Mouse (Mus musculus) heart, postnatal 0 days (tissue): ENCODE measurements at regions not wholly inside any gene's neighbourhood (a gene's known extent, or its start where the extent isn't known, plus 50 kb on each side); places are given as distances from the start of the nearest gene placed in this dataset.

Experiments used
- ATAC-seq: fragments of 200-750 bp; cut with Nextera tagmentation; 2 replicates; pipeline ENCODE4 v1.8.0; 2017; ENCODE audit warnings: low read depth, moderate number of reproducible peaks, moderate library complexity; ENCODE audit not compliant: insufficient read depth
- DNase-seq: peaks from one replicate; pipeline ENCODE4 v3.0.0-alpha.2; 2016; ENCODE audit warnings: low spot score
- H3K27ac ChIP-seq: fragments of 300-500 bp; sonication (generic); 2 replicates; pipeline ENCODE4 v1.5.1; 2014; ENCODE audit warnings: low read depth, mild to moderate bottlenecking
- H3K27me3 ChIP-seq: fragments of 300-500 bp; sonication (generic); 2 replicates; pipeline ENCODE4 v1.6.1; 2014; ENCODE audit warnings: low read length, mixed read lengths; ENCODE audit not compliant: control insufficient read depth, insufficient read depth
- H3K36me3 ChIP-seq: fragments of 300-500 bp; sonication (generic); replicated peaks from 2 replicates; pipeline ENCODE4 v1.6.1; 2014; ENCODE audit warnings: low read length, mixed read lengths; ENCODE audit not compliant: control insufficient read depth, insufficient read depth
- H3K4me1 ChIP-seq: fragments of 300-500 bp; sonication (generic); 2 replicates; pipeline ENCODE4 v1.6.1; 2014; ENCODE audit warnings: antibody characterized with exemption; ENCODE audit not compliant: control insufficient read depth, insufficient read depth
- H3K4me2 ChIP-seq: fragments of 300-500 bp; sonication (generic); 2 replicates; pipeline ENCODE4 v1.6.1; 2014; ENCODE audit warnings: low read depth, mild to moderate bottlenecking, low read length, moderate library complexity
- H3K4me3 ChIP-seq: fragments of 300-500 bp; sonication (generic); 2 replicates; pipeline ENCODE4 v1.5.1; 2014; ENCODE audit warnings: low read depth, low read length
- H3K9ac ChIP-seq: fragments of 300-500 bp; sonication (generic); replicated peaks from 2 replicates; pipeline ENCODE4 v1.6.1; 2014; ENCODE audit warnings: low read depth, low read length, mixed read lengths
- H3K9me3 ChIP-seq: fragments of 300-500 bp; sonication (generic); replicated peaks from 2 replicates; pipeline ENCODE4 v1.6.1; 2016; ENCODE audit warnings: low read length; ENCODE audit not compliant: control insufficient read depth
- CTCF ChIP-seq: IDR thresholded peaks from 2 replicates; pipeline ENCODE4 v1.5.1; 2016; ENCODE audit warnings: antibody characterized with exemption, control low read depth, low read depth
- EP300 ChIP-seq: IDR thresholded peaks from 2 replicates; pipeline ENCODE4 v1.6.1; 2016; ENCODE audit warnings: antibody characterized with exemption, low read depth
- WGBS: fragments of 180-500 bp; shearing (Covaris S2); extraction: QIAGEN DNeasy Blood & Tissue Kit; methylation state at CpG from one replicate; pipeline ENCODE4 v1.1.7; 2014; 5-methylcytosine and 5-hydroxymethylcytosine counted together

DNA sequence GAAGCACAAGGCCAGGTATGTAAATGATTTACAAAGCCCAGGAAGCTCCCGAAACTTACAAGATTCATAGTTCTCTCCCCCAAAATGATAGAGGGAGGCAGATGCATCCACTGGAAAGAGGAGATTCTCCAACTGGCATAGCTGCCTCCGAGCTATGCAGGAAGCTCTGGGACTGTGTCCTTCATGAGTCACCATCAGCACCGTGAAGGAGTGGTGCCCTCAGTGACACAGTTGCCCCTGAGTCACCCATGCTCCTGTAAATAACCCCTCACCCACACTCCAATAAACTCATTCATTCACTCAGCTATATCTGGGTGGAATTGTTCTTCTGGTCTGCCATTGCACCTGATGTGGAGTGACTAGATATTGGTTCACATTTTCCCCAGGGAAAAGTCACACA lies 114.6 kb downstream of the Zfp169 start:
- no peak for ATAC-seq
- Histone ChIP-seq H3K36me3 (no peaks in the 10 kb centered on the region), H3K27ac (no peak overlapping the region), H3K4me2 (no peak overlapping the region), H3K4me1 (no peaks in the 10 kb centered on the region), H3K9ac (no peak overlapping the region), H3K4me3 (no peak overlapping the region), H3K27me3 (no peaks in the 10 kb centered on the region), H3K9me3 (no peaks in the 10 kb centered on the region)
- TF ChIP-seq CTCF (no peak), EP300 (no peak)
- WGBS, result 73% methylated on average over 3 of the region's 3 CpGs
- no peak for DNase-seq

DNA sequence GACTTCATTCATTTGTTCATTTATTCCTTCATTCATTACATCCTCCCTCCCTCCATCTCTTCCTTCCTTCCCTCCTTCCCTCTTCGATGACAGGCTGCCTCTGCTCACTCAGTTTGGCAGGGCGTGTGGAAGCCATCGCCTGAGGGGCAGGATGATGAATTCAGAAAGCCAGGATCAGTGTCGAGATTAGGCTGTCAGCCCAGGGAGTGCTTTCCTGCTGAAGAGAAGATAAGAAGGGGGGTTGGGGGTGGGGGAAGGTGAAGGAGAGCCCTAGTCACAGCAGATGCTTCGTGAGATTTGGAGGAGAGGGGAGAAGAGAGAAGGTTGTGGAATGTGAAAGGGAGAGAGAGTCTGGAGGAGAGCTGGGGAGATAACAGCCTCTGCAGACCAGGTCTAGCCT lies 110.9 kb downstream of the Zfp169 start:
- Histone ChIP-seq H3K4me1 (no peaks in the 10 kb centered on the region), H3K27ac (no peak overlapping the region), H3K36me3 (no peaks in the 10 kb centered on the region), H3K4me2 (no peak overlapping the region), H3K9ac (no peak overlapping the region), H3K27me3 (no peaks in the 10 kb centered on the region), H3K9me3 (no peaks in the 10 kb centered on the region), H3K4me3 (no peak overlapping the region)
- DNase-seq (no peak), ATAC-seq (no peak)
- TF ChIP-seq CTCF (no peak), EP300 (no peak)
- WGBS, result 3% methylated on average over 5 of the region's 5 CpGs

DNA sequence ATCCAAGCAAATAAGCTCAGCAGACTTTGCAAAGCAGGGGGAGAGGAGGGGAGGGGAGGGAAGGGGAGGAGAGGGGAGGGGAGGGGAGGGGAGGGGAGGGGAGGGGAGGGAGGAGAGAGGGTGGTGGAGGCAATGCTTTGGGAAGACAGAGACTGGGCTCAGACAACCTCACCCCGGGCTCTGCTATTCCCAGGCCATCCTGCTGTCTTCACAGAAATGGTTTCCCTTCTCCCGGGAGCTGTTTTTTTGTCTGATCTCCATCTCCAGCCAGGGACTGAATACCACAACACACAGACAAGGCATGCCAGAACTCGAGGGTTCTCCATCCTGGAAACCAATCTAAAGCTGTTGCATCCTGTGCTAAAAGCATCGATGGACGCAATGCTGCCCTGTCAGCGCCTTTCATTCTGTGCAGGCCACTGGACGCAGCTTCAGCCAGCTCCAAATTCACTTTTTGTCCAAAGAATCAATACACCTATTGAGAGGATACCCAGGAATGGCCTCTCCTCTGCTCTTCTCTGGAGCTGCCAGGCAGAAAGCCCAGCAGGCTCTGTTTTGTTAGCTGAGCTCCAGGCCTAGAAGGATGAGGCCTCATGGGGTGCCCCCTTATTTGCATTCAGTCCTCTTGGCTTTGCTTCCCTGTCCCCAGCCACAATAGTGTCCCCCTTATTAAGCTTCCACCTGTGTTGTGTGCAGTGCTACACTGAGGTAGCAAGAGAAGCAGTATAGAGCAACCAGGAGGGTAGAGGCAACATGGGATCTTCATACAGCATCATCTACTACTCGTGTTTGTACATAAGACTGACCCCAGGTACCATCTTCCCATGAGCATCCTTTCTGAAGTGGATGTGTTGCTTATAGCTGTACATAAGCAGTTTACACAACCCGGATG lies 90.6 kb downstream of the Zfp169 start:
- no peaks in the 10 kb centered on the region for H3K9me3 ChIP-seq
- no peaks in the 10 kb centered on the region for H3K36me3 ChIP-seq
- no peak overlapping the region for H3K9ac ChIP-seq
- H3K4me2 ChIP-seq, result no peak overlapping the region
- no peak overlapping the region for H3K4me3 ChIP-seq
- no peak overlapping the region for H3K27ac ChIP-seq
- no peaks in the 10 kb centered on the region for H3K27me3 ChIP-seq
- WGBS, result 53% methylated on average over 9 of the region's 9 CpGs
- H3K4me1 ChIP-seq, result no peaks in the 10 kb centered on the region
- ATAC-seq (no peak), DNase-seq (no peak)
- TF ChIP-seq EP300, result no peak
- no peak for TF ChIP-seq CTCF

DNA sequence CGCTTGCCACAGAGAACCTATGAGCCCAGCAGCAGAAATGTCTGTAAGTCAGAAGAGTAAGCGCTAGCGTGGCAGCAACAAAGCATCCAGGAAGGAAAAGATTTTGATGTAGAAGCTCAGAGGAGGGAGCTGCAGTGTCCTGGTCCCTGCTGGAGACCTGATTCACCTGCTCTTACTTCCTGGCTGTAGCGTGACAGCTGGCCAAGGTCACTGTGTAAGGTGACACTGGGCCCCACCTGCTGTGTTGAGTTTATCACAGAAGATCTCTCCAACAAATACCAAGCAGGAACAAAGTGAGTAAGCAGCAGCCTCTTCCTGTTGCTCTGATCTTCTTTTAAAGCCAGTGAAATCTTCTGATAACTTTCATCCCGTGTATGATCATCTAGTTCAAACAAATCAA lies 86.4 kb downstream of the Zfp169 start:
- 72% methylated on average over 5 of the region's 5 CpGs for WGBS
- DNase-seq (no peak), ATAC-seq (no peak)
- H3K27ac ChIP-seq, result no peak overlapping the region
- TF ChIP-seq CTCF, result no peak
- TF ChIP-seq EP300, result no peak
- no peaks in the 10 kb centered on the region for H3K36me3 ChIP-seq
- H3K9me3 ChIP-seq, result no peaks in the 10 kb centered on the region
- H3K9ac ChIP-seq, result no peak overlapping the region
- no peaks in the 10 kb centered on the region for H3K27me3 ChIP-seq
- no peaks in the 10 kb centered on the region for H3K4me1 ChIP-seq
- no peak overlapping the region for H3K4me3 ChIP-seq
- no peak overlapping the region for H3K4me2 ChIP-seq

DNA sequence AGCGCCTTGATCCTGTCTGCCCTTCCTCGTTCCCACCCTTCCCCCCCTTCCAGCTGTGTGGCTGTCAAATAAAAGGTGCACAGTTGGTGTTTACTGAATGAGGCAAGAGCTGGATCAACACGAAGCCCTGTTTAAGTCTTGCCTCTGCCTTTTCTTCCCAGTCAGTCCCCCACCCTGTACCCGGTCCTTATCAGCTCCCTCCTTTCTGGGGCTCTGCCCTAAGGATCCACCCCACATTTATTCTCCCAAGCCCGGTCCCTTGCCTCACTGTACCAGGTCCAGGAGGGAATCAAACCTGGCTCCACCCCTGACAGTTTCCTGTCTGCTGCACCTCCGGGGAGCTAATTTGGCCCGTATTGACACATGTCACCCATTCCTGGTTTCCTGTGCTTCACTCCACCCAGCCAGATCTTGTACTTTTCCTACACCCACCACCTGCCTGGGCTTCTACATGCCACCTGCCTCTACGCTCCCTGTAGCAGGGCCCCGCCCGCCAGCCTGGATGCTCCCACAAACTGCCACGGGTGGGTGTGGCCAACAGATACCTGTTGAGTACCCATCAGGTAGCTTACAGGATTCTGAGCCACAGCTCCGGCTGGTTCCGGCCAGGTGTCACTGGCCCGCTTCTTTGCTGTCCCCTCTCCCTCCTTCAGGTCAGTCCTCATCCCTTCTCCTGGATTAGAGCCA lies 76.4 kb downstream of the Zfp169 start:
- no peak overlapping the region for H3K27ac ChIP-seq
- 66% methylated on average over 14 of the region's 14 CpGs for WGBS
- TF ChIP-seq CTCF, result no peak
- no peak for TF ChIP-seq EP300
- H3K36me3 ChIP-seq, result no peaks in the 10 kb centered on the region
- H3K4me1 ChIP-seq, result no peaks in the 10 kb centered on the region
- no peaks in the 10 kb centered on the region for H3K27me3 ChIP-seq
- ATAC-seq, result no peak
- DNase-seq, result peak; percentile 15
- no peak overlapping the region for H3K4me3 ChIP-seq
- no peak overlapping the region for H3K4me2 ChIP-seq
- no peak overlapping the region for H3K9ac ChIP-seq
- H3K9me3 ChIP-seq, result no peaks in the 10 kb centered on the region
